Mouse (Mus musculus): ENCODE data around the gene Zbtb4. TPM values are rescaled to one million over a fixed set of nuclear protein-coding genes. Genes with fewer than 3 reads are reported as not detected.

The Zbtb4 gene
- polyA plus RNA-seq, 1 experiment from 2014 or later = 2.3 TPM

DNA sequence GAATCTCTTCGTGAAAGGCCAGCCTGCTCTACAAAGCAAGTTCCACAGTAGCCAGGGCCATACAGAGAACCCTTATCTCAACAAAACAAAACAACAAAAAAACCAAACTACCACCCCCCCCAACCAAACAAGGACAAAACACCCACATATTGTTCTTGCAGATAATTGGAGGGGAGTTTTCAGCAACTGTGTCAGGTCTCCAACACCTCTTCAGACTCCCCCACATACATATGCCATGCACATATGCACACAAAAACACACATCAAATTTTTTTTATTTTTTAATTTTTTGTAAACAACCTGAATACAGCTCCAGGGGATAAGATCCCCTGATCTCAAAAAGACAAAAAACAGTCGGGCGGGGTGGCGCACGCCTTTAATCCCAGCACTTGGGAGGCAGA lies 11.5 kb upstream of the Zbtb4 start:
- H3K36me3 ChIP-seq = no peaks in the 10 kb centered on the region
- 88% methylated on average over 5 of the region's 5 CpGs for WGBS
- H3K4me1 ChIP-seq (replicated peaks) = peaks cover 26% of the 10 kb centered on the region
- H3K9ac ChIP-seq = no peak overlapping the region
- no peak for ATAC-seq
- H3K9me3 ChIP-seq = no peaks in the 10 kb centered on the region
- H3K4me2 ChIP-seq (replicated peaks) = no peak overlapping the region
- H3K4me3 ChIP-seq (replicated peaks) = no peak overlapping the region
- H3K27me3 ChIP-seq (replicated peaks) = no peaks in the 10 kb centered on the region
- no peak overlapping the region for H3K27ac ChIP-seq

DNA sequence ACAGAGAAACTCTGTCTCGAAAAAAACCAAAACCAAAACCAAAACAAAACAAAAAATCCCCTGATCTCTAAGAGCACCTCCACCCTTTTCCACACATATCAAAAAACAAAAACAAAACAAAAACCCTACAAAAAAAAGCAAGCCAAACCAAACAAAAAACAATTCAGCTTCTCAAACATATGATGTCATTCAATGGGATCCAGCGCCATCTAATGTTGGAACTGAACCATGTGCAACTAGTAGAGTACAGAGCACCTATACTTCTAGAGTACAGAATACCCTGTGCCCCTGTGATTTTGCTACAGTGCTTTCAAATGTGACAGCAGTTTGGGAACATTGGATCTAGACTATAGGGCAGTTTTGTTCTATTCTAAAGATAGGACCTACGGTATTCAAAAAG lies 11.0 kb upstream of the Zbtb4 start:
- H3K36me3 ChIP-seq = no peaks in the 10 kb centered on the region
- no peaks in the 10 kb centered on the region for H3K9me3 ChIP-seq
- H3K4me2 ChIP-seq (replicated peaks) = 0 out of 2 replicates have a peak overlapping the region, but pooled peaks have one; percentile 7
- H3K4me1 ChIP-seq (replicated peaks) = peaks cover 29% of the 10 kb centered on the region
- no peaks in the 10 kb centered on the region for H3K27me3 ChIP-seq (replicated peaks)
- WGBS = 52% methylated on average over 3 of the region's 3 CpGs
- H3K27ac ChIP-seq = no peak overlapping the region
- H3K9ac ChIP-seq = no peak overlapping the region
- no peak overlapping the region for H3K4me3 ChIP-seq (replicated peaks)
- no peak for ATAC-seq

DNA sequence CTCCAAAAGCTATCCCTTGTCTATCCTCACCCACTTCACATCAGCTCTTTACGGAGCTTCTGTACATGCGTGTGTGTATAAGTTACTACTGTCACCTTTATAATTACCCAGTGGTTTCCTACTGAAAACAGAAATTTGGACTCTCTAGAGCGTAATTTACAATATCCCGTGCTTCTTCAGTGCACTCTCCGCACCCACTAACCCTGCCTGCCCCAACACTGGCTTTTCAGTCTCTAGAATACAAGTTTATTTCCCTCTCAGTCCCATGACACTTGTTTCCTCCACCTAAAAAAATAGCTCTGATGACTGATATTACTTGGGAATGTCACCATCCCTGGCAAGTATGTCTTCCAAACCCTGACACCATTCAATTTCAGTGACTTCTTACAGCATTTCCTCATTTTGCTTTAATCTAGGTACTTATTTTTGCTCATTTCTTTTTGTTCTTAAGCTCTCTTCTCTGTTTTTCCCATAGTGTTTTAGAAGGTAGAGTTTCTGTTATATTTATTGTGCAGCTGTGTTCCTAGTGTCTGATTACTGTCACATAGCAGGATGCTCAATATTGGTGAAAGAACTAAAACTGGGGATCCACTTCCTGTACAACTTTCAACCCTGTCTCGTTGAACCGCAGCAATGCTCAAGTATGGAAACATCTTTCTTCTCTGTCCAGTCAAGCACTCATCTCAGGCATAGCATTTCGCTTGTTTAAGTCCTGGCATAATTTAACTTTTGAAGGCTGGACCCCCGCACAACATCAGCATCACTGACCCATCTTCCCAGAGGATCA lies 8.2 kb upstream of the Zbtb4 start:
- Histone ChIP-seq H3K9me3 (no peaks in the 10 kb centered on the region), H3K27me3 (replicated peaks) (no peaks in the 10 kb centered on the region), H3K9ac (peak overlapping the region; percentile 60), H3K4me1 (replicated peaks) (peaks cover 38% of the 10 kb centered on the region), H3K36me3 (no peaks in the 10 kb centered on the region), H3K4me3 (replicated peaks) (peak overlapping the region; percentile 52), H3K27ac (peak overlapping the region; percentile 99), H3K4me2 (replicated peaks) (peak overlapping the region; percentile 84)
- no peak for ATAC-seq
- 37% methylated on average over 9 of the region's 9 CpGs for WGBS

DNA sequence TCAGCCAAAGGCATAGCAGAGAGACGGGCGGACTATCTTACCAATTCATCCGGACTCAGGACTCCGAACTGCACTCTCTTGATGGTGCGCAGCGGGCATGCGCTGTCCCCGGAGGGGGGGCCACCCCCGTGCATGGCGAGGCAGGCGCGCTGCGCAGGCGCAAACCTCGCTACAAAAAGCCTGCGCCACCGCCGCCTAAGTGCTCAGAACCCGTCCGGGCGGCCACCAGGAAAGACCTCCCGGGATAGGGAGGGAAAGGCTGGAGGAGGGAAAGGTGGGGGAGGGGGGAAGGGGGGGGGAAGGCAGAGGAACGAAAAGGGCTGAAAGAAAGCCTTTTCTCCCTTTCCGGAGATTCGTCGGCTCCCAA lies 7.6 kb upstream of the Zbtb4 start:
- H3K4me1 ChIP-seq (replicated peaks) = peaks cover 32% of the 10 kb centered on the region
- peak overlapping the region; percentile 84 for H3K4me2 ChIP-seq (replicated peaks)
- peak overlapping the region; percentile 52 for H3K4me3 ChIP-seq (replicated peaks)
- ATAC-seq = peak; percentile 89
- H3K27me3 ChIP-seq (replicated peaks) = no peaks in the 10 kb centered on the region
- H3K27ac ChIP-seq = peak overlapping the region; percentile 99
- no peaks in the 10 kb centered on the region for H3K36me3 ChIP-seq
- peak overlapping the region; percentile 60 for H3K9ac ChIP-seq
- under 1% methylated on average over 26 of the region's 26 CpGs for WGBS
- no peaks in the 10 kb centered on the region for H3K9me3 ChIP-seq

DNA sequence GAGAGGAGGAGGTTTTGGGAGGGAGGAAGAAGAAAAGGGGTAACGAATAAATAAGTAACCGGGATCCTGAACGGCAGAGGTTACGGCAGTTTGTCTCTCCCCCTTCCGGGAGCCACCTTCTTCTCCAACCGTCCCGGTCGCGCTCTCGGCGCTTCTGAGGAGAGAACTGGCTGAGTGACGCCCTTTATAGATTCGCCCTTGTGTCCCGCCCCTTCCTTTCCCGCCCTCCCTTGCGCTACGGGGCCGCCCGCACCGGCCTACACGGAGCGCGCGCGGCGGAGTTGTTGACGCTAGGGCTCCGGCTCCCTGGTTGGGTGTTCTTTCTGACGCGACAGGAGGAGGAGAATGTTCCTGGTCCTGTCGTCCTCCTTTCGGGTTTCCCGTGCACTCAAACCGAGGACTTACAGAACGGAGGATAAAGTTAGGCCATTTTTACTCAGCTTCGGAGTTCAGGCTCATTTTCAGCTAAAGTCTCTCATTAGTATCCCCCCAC lies 7.2 kb upstream of the Zbtb4 start, which contains the start of gene Polr2a:
Gene Polr2a, minus strand, starts transcription at position 160 of the 493 bp plus-strand sequence.
- ATAC-seq = peak; percentile 98
- H3K4me3 ChIP-seq (replicated peaks) = peak within 1 kb of the TSS; percentile 52
- peaks cover 31% of the 10 kb centered on the region for H3K4me1 ChIP-seq (replicated peaks)
- H3K9ac ChIP-seq = peak within 1 kb of the TSS; percentile 64
- WGBS = 0% methylated on average over 36 of the region's 36 CpGs
- peak within 1 kb of the TSS; percentile 99 for H3K27ac ChIP-seq
- H3K27me3 ChIP-seq (replicated peaks) = no peaks in the 10 kb centered on the region
- H3K4me2 ChIP-seq (replicated peaks) = peak within 1 kb of the TSS; percentile 84
- H3K36me3 ChIP-seq = no peaks in the 10 kb centered on the region
- H3K9me3 ChIP-seq = no peaks in the 10 kb centered on the region

DNA sequence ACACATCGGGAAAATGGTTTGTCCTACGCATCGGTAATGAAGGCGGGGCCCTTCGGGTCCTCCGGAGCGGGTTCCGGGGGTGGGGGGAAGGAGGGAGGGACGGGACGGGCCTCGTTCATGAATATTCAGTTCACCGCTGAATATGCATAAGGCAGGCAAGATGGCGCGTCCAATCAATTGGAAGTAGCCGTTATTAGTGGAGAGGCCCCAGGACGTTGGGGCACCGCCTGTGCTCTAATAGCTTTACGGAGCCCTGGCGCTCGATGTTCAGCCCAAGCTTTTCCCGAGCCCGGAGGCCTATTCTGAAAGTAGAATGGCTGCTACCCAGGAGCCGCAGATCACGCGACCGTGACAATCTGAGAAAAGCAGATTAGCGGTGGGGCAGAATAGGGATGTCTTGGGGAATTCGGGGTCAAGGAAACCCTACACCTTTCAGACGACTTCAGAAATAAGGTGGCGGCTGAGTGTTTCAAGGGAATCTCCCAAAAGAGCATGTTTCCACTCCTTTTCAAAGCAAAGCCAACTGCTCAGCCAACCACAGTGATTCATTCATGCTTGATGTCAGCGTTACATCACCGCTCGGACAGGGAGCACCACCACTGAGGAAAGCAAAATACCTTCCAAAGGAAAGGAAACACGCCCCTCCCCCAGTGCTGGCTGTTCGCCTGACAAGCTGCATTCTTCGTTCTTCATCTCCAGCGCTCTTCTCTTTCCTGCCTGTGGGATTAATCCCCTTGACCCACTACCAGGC lies 6.6 kb upstream of the Zbtb4 start:
- Histone ChIP-seq H3K4me1 (replicated peaks) (peaks cover 31% of the 10 kb centered on the region), H3K27me3 (replicated peaks) (no peaks in the 10 kb centered on the region), H3K4me3 (replicated peaks) (peak overlapping the region; percentile 52), H3K36me3 (no peaks in the 10 kb centered on the region), H3K4me2 (replicated peaks) (peak overlapping the region; percentile 84), H3K9ac (peak overlapping the region; percentile 64), H3K27ac (peak overlapping the region; percentile 99), H3K9me3 (no peaks in the 10 kb centered on the region)
- WGBS = under 1% methylated on average over 37 of the region's 37 CpGs
- ATAC-seq = peak; percentile 92

DNA sequence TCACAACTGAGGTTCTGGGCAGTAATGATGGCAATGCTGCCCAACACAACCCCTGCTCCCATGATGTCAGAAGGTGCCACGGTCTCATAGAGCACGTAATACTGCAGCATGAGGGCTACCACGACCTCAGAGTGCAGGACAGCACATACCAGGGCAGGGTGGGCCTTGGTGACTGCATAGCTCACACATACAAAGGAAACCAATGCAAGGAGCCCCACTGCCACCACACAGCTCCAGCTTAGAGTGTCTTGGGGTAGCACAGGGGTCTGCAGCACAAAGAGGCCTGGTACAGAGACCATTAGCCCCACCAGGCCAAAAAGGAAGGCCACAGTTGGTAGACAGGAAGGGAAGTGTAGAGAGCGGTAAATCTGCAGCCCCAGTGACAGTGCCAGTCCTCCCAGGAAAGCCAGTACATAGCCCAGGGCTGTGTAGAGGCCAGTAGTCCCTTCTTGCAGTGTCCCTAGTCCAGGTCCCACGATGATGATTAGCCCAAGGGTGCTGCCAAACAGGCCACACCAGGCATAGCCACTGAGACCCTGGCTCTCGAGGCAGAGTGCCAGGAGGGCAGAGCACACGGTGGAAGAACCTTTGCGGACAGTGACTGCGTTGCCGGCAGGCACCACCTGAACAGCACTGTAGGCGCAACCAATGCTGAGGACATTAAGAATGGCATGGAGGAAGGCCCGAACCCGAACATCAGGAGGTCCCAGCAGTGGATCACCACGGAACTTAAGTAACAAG lies 5.4 kb upstream of the Zbtb4 start:
- Histone ChIP-seq H3K9me3 (no peaks in the 10 kb centered on the region), H3K36me3 (no peaks in the 10 kb centered on the region), H3K4me1 (replicated peaks) (peaks cover 31% of the 10 kb centered on the region), H3K27ac (peak overlapping the region; percentile 99), H3K4me2 (replicated peaks) (peak overlapping the region; percentile 84), H3K4me3 (replicated peaks) (no peak overlapping the region), H3K9ac (peak overlapping the region; percentile 6; the same call in 1 of the 2 replicates), H3K27me3 (replicated peaks) (no peaks in the 10 kb centered on the region)
- ATAC-seq = no peak
- 77% methylated on average over 14 of the region's 14 CpGs for WGBS

DNA sequence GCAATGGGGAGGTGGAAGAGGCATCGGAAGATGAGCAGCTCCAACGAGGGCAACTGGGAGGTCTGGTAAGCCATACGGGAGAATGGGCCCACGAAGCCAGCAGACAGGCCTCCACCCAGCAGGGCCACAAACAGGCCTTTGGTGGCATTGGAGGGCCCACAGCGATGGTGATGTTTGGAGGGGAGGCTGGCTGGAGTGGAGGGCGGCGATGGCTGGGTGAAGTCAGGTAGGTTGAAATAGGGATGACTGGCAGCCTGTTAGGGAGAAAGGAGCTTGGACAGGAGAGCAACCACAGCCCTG lies 4.9 kb upstream of the Zbtb4 start:
- Histone ChIP-seq H3K4me2 (replicated peaks) (no peak overlapping the region), H3K9me3 (no peaks in the 10 kb centered on the region), H3K27me3 (replicated peaks) (no peaks in the 10 kb centered on the region), H3K4me1 (replicated peaks) (peaks cover 29% of the 10 kb centered on the region), H3K36me3 (no peaks in the 10 kb centered on the region), H3K9ac (no peak overlapping the region), H3K27ac (no peak overlapping the region), H3K4me3 (replicated peaks) (no peak overlapping the region)
- ATAC-seq = no peak
- WGBS = 91% methylated on average over 7 of the region's 7 CpGs

DNA sequence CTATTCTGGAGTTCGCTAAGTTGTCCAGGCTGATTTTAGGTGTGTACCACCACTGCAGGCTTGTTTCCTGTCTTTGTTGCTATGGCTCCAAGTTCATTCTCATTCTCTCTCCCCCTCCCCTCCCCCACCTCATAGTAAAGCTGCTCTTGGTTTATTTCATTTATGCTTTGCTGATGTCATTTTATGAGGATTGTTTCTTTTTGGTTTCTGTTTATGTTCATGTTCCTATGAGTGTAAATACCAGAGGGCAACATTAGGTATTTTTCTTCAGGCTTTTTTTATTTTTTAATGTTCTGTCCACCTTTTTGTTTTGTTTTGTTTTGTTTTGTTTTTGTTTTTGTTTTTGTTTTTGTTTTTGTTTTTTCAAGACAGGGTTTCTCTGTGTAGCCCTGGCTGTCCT lies 3.8 kb upstream of the Zbtb4 start, which contains the start of gene Slc35g3:
Gene Slc35g3, minus strand, starts transcription at position 101 of the 400 bp plus-strand sequence.
- H3K9me3 ChIP-seq = no peaks in the 10 kb centered on the region
- peaks cover 30% of the 10 kb centered on the region for H3K4me1 ChIP-seq (replicated peaks)
- no peak within 1 kb of the TSS for H3K27ac ChIP-seq
- H3K9ac ChIP-seq = no peak within 1 kb of the TSS
- no peak for ATAC-seq
- H3K27me3 ChIP-seq (replicated peaks) = no peaks in the 10 kb centered on the region
- H3K36me3 ChIP-seq = no peaks in the 10 kb centered on the region
- 58% methylated on average over 1 of the region's 1 CpGs for WGBS
- no peak within 1 kb of the TSS for H3K4me2 ChIP-seq (replicated peaks)
- H3K4me3 ChIP-seq (replicated peaks) = no peak within 1 kb of the TSS

DNA sequence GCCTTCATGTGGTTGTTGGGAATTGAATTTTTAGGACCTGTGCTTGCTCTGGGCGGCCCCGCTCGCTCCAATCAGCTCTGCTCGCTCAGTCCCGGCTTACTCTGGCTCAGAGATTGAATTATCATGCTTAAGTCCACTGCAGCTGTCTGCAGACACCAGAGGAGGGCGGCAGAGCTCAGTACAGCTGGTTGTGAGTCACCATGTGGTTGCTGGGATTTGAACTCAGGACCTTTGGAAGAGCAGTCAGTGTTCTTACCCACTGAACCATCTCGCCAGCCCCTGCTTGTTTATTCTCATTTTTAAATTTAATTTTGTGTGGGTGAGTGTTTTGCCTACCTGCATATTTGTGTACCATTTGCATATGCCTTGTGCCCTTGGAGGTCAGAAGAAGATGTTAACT lies 2.2 kb upstream of the Zbtb4 start:
- Histone ChIP-seq H3K4me2 (replicated peaks) (no peak overlapping the region), H3K27me3 (replicated peaks) (no peaks in the 10 kb centered on the region), H3K4me1 (replicated peaks) (peaks cover 34% of the 10 kb centered on the region), H3K9ac (no peak overlapping the region), H3K27ac (no peak overlapping the region), H3K36me3 (no peaks in the 10 kb centered on the region), H3K9me3 (no peaks in the 10 kb centered on the region), H3K4me3 (replicated peaks) (no peak overlapping the region)
- no peak for ATAC-seq
- 74% methylated on average over 7 of the region's 7 CpGs for WGBS

DNA sequence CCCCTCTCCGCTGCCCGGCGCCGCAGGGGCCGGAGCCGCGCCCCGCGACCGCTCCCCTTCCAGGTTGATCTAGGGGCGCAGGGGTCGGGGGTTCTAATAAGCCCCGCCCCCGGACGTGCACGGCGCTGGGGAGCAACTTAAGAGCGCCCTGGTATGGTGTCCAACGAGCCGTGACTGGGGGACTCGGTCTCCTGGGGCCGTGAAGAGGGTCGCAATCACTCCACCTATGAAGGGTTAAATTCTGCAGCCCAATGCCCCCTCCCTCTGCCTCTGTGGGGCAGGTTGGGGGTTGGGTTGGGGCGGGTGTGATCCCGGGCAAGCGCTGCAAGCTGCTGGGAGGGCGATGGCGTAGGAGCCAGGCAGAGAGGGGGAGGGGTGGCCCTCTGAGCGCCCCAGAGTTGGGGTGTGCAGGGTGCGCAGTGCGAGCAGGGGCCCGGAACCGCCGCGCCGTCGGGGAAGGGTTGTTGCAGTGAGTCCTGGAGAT lies 456 bp downstream of the Zbtb4 start:
- Histone ChIP-seq H3K4me3 (replicated peaks) (peak overlapping the region; percentile 95), H3K4me1 (replicated peaks) (peaks cover 21% of the 10 kb centered on the region), H3K9me3 (no peaks in the 10 kb centered on the region), H3K4me2 (replicated peaks) (peak overlapping the region; percentile 81), H3K9ac (peak overlapping the region; percentile 93), H3K27ac (peak overlapping the region; percentile 90), H3K36me3 (no peaks in the 10 kb centered on the region), H3K27me3 (replicated peaks) (no peaks in the 10 kb centered on the region)
- ATAC-seq = peak; percentile 88
- 0% methylated on average over 37 of the region's 37 CpGs for whole genome bisulfite sequencing

All from intestine, embryonic 15.5 days (tissue).